Mouse (Mus musculus): ENCODE data around the gene Gm10318. TPM values are rescaled to one million over a fixed set of nuclear protein-coding genes. Genes with fewer than 3 reads are reported as not detected.

The Gm10318 gene
- 0.30 TPM in 1 of 2 replicates, not detected in the other for polyA plus RNA-seq (2014; fragmentation: Nextera tagmentation; extraction: Ambion mirVana)

DNA sequence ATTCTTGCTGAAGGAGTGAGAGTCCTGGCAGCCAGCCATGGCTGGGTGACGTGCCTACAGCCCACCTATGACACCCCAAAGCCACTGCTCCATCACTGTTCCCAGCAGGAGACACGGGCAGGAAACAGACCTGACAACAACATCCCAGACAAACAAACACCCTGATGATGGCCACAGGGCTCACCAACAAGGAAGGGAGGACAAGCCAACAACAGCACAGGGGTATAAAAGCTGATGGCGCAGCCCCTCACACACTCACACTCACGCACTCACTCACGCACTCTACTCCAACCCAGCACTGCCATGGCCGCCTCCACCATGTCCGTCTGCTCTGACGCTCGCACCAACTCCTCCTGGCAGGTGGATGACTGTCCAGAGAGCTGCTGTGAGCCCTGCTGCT is at the start of gene Gm10318:
Gene Gm10318 (plus strand): TSS at position 301 of the 400 bp plus-strand sequence.
- Histone ChIP-seq H3K27ac (ENCODE audit: low read depth, low read length) (no peak within 1 kb of the TSS), H3K9ac (replicated peaks; ENCODE audit: low read depth, low read length) (no peak within 1 kb of the TSS), H3K4me2 (ENCODE audit: low read depth, low read length) (no peak within 1 kb of the TSS), H3K9me3 (ENCODE audit: control insufficient read depth, low read length) (no peaks in the 10 kb centered on the region), H3K36me3 (ENCODE audit: control insufficient read depth, insufficient read depth, low read length) (no peaks in the 10 kb centered on the region), H3K4me3 (ENCODE audit: low read depth, low read length) (no peak within 1 kb of the TSS), H3K4me1 (ENCODE audit: control insufficient read depth, insufficient read depth, low read length) (no peaks in the 10 kb centered on the region), H3K27me3 (ENCODE audit: control insufficient read depth, insufficient read depth, low read length) (no peaks in the 10 kb centered on the region)
- ATAC-seq (ENCODE audit: low read depth): no peak
- 64% methylated on average over 9 of the region's 9 CpGs for WGBS

DNA sequence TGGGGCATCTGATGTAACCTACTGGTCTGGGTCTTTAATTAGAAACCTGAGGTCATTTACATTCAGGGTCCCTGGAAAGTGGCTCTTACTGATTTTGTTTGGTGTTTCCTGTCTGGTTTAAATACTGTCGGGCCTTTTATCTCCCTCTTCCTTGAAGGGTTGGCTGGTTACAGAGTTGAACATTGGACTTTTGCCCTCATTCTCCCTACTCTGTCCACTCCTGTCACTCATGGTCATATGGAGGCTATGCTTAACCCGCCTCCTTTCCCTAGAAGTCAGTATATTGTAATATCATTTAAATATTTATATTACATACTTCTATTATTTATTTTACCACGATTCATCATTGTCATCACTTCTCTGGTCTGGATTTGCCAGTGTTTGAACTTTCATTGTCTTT is 48.6 kb upstream of the Gm10318 start:
- H3K9ac ChIP-seq (replicated peaks; ENCODE audit: low read depth, low read length): no peak overlapping the region
- H3K36me3 ChIP-seq (ENCODE audit: control insufficient read depth, insufficient read depth, low read length): no peaks in the 10 kb centered on the region
- no peak overlapping the region for H3K4me2 ChIP-seq (ENCODE audit: low read depth, low read length)
- no peak overlapping the region for H3K4me3 ChIP-seq (ENCODE audit: low read depth, low read length)
- no peaks in the 10 kb centered on the region for H3K27me3 ChIP-seq (ENCODE audit: control insufficient read depth, insufficient read depth, low read length)
- H3K9me3 ChIP-seq (ENCODE audit: control insufficient read depth, low read length): no peaks in the 10 kb centered on the region
- ATAC-seq (ENCODE audit: low read depth): no peak
- H3K4me1 ChIP-seq (ENCODE audit: control insufficient read depth, insufficient read depth, low read length): no peaks in the 10 kb centered on the region
- H3K27ac ChIP-seq (ENCODE audit: low read depth, low read length): no peak overlapping the region
- WGBS: 87% methylated on average over 3 of the region's 3 CpGs

DNA sequence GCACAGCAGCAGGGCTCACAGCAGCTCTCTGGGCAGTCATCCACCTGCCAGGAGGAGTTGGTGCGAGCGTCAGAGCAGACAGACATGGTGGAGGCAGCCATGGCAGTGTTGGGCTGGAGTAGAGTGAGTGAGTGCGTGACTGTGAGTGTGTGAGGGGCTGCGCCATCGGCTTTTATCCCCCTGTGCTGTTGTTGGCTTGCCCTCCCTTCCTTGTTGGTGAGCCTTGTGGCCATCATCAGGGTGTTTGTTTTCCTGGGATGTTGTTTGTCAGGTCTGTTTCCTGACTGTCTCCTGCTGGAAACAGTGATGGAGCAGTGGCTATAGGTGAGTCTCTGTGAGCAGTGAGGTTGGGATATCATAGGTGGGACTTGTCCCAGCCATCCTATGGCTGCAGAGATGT is 40.9 kb upstream of the Gm10318 start, which contains the start of gene Gm9507:
Gene Gm9507 (minus strand): TSS at position 101 of the 400 bp plus-strand sequence.
- Histone ChIP-seq H3K36me3 (ENCODE audit: control insufficient read depth, insufficient read depth, low read length) (no peaks in the 10 kb centered on the region), H3K27ac (ENCODE audit: low read depth, low read length) (no peak within 1 kb of the TSS), H3K4me3 (ENCODE audit: low read depth, low read length) (no peak within 1 kb of the TSS), H3K27me3 (ENCODE audit: control insufficient read depth, insufficient read depth, low read length) (no peaks in the 10 kb centered on the region), H3K4me2 (ENCODE audit: low read depth, low read length) (no peak within 1 kb of the TSS), H3K9me3 (ENCODE audit: control insufficient read depth, low read length) (no peaks in the 10 kb centered on the region), H3K9ac (replicated peaks; ENCODE audit: low read depth, low read length) (no peak within 1 kb of the TSS), H3K4me1 (ENCODE audit: control insufficient read depth, insufficient read depth, low read length) (no peaks in the 10 kb centered on the region)
- no peak for ATAC-seq (ENCODE audit: low read depth)
- 81% methylated on average over 5 of the region's 5 CpGs for WGBS

DNA sequence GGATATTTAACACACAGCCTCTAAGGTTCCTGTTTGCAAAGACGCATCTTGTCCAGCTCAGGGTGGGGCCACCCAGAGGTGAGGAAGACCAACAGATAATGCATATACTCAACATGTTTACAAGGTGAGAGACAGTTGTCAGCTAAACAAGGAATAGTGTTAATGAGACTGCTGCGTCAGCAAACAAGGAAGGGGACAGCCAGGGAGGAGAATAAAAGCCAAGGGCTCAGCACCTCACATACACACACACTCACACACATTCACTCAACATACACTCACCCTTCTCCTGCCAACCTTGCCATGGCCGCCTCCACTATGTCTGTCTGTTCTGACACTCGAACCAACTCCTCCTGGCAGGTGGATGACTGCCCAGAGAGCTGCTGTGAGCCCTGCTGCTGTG is 38.3 kb upstream of the Gm10318 start, which contains the start of gene Gm2696:
Gene Gm2696 (plus strand): TSS at position 301 of the 400 bp plus-strand sequence.
- no peak within 1 kb of the TSS for H3K4me3 ChIP-seq (ENCODE audit: low read depth, low read length)
- H3K4me1 ChIP-seq (ENCODE audit: control insufficient read depth, insufficient read depth, low read length): no peaks in the 10 kb centered on the region
- H3K4me2 ChIP-seq (ENCODE audit: low read depth, low read length): no peak within 1 kb of the TSS
- no peaks in the 10 kb centered on the region for H3K36me3 ChIP-seq (ENCODE audit: control insufficient read depth, insufficient read depth, low read length)
- WGBS: 59% methylated on average over 4 of the region's 4 CpGs
- no peaks in the 10 kb centered on the region for H3K27me3 ChIP-seq (ENCODE audit: control insufficient read depth, insufficient read depth, low read length)
- ATAC-seq (ENCODE audit: low read depth): no peak
- H3K9ac ChIP-seq (replicated peaks; ENCODE audit: low read depth, low read length): no peak within 1 kb of the TSS
- H3K27ac ChIP-seq (ENCODE audit: low read depth, low read length): no peak within 1 kb of the TSS
- H3K9me3 ChIP-seq (ENCODE audit: control insufficient read depth, low read length): no peaks in the 10 kb centered on the region

DNA sequence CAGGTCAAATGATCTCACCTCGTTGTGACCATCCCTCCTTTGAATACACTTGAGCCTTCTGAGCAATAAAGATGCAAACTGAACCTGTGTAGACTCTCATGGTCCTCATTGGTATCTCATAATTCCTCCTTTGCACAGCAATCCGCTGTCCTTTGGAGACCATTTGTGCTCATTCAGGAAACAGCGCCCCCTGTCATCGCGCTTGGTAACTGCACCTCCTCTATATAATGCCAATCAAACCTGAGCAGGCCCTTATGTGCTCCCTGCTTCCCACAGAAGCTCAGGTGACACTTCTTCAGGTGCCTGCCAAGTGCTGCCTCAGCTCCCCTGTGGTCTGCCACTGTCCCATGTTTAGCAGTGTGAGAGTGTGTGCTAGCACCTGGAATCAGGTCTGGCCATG is 37.1 kb upstream of the Gm10318 start:
- Histone ChIP-seq H3K4me2 (ENCODE audit: low read depth, low read length) (no peak overlapping the region), H3K9me3 (ENCODE audit: control insufficient read depth, low read length) (no peaks in the 10 kb centered on the region), H3K9ac (replicated peaks; ENCODE audit: low read depth, low read length) (no peak overlapping the region), H3K27ac (ENCODE audit: low read depth, low read length) (no peak overlapping the region), H3K27me3 (ENCODE audit: control insufficient read depth, insufficient read depth, low read length) (no peaks in the 10 kb centered on the region), H3K4me3 (ENCODE audit: low read depth, low read length) (no peak overlapping the region), H3K36me3 (ENCODE audit: control insufficient read depth, insufficient read depth, low read length) (no peaks in the 10 kb centered on the region), H3K4me1 (ENCODE audit: control insufficient read depth, insufficient read depth, low read length) (no peaks in the 10 kb centered on the region)
- no peak for ATAC-seq (ENCODE audit: low read depth)
- WGBS: 36% methylated on average over 5 of the region's 5 CpGs

DNA sequence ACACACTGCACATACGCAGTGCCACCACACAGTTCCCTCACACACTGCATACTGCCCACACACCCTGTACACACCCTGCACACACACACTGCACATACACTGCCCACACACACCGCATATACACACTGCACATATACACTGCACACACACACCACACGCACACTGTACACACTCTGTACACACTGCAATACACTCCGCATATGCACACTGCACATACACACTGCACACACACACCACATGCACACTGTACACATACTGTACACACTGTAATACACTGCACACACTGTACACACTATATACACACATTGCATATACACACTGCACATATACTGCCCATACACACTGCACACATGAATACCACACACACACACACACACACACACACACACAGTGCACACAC is 34.1 kb upstream of the Gm10318 start:
- Histone ChIP-seq H3K4me3 (ENCODE audit: low read depth, low read length) (no peak overlapping the region), H3K9me3 (ENCODE audit: control insufficient read depth, low read length) (no peaks in the 10 kb centered on the region), H3K27ac (ENCODE audit: low read depth, low read length) (no peak overlapping the region), H3K4me1 (ENCODE audit: control insufficient read depth, insufficient read depth, low read length) (no peaks in the 10 kb centered on the region), H3K4me2 (ENCODE audit: low read depth, low read length) (no peak overlapping the region), H3K36me3 (ENCODE audit: control insufficient read depth, insufficient read depth, low read length) (no peaks in the 10 kb centered on the region), H3K27me3 (ENCODE audit: control insufficient read depth, insufficient read depth, low read length) (no peaks in the 10 kb centered on the region), H3K9ac (replicated peaks; ENCODE audit: low read depth, low read length) (no peak overlapping the region)
- no peak for ATAC-seq (ENCODE audit: low read depth)
- WGBS: over 99% methylated on average over 4 of the region's 4 CpGs

DNA sequence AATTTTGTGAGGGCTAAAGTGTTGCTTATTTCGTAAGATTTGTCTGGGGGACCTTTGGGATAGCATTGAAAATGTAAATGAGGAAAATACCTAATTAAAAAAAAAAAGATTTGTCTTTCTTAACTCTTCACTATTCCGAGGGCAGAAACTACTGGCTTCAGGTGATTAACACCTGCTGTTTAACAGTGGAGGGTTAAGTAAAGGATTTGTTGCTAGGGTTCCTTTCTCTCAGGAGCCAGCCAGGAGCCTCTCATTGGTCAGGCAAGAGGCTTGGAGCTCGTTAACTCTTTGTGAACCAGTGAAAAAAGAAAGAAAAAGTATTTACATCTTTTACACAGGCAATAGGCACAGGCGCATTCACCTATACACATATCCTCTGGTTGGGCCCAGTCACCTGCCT is 33.5 kb upstream of the Gm10318 start:
- H3K4me1 ChIP-seq (ENCODE audit: control insufficient read depth, insufficient read depth, low read length): no peaks in the 10 kb centered on the region
- 44% methylated on average over 4 of the region's 4 CpGs for WGBS
- H3K4me2 ChIP-seq (ENCODE audit: low read depth, low read length): no peak overlapping the region
- H3K4me3 ChIP-seq (ENCODE audit: low read depth, low read length): no peak overlapping the region
- no peak overlapping the region for H3K9ac ChIP-seq (replicated peaks; ENCODE audit: low read depth, low read length)
- ATAC-seq (ENCODE audit: low read depth): no peak
- H3K27ac ChIP-seq (ENCODE audit: low read depth, low read length): no peak overlapping the region
- no peaks in the 10 kb centered on the region for H3K9me3 ChIP-seq (ENCODE audit: control insufficient read depth, low read length)
- H3K36me3 ChIP-seq (ENCODE audit: control insufficient read depth, insufficient read depth, low read length): no peaks in the 10 kb centered on the region
- no peaks in the 10 kb centered on the region for H3K27me3 ChIP-seq (ENCODE audit: control insufficient read depth, insufficient read depth, low read length)

DNA sequence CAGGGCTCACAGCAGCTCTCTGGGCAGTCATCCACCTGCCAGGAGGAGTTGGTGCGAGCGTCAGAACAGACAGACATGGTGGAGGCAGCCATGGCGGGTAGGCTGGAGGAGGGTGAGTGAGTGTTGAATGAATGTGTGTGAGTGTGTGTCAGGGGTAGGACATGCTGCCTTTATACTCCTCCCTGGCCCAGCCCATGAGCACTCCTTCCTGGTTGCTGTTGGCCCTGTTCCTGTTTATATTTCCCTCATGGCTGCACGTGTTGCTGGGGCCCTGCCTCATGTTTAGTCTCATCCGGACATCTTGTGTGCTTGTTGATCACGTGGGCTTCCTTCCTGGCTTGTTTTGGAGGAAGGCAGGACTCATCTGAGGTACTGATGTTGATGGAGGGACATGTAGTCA is 25.7 kb upstream of the Gm10318 start, which contains the start of gene Krtap10-4:
Gene Krtap10-4 (minus strand): TSS at position 145 of the 400 bp plus-strand sequence.
- Histone ChIP-seq H3K4me3 (ENCODE audit: low read depth, low read length) (no peak within 1 kb of the TSS), H3K9ac (replicated peaks; ENCODE audit: low read depth, low read length) (no peak within 1 kb of the TSS), H3K4me2 (ENCODE audit: low read depth, low read length) (no peak within 1 kb of the TSS), H3K27ac (ENCODE audit: low read depth, low read length) (no peak within 1 kb of the TSS), H3K36me3 (ENCODE audit: control insufficient read depth, insufficient read depth, low read length) (no peaks in the 10 kb centered on the region), H3K4me1 (ENCODE audit: control insufficient read depth, insufficient read depth, low read length) (no peaks in the 10 kb centered on the region), H3K27me3 (ENCODE audit: control insufficient read depth, insufficient read depth, low read length) (no peaks in the 10 kb centered on the region), H3K9me3 (ENCODE audit: control insufficient read depth, low read length) (no peaks in the 10 kb centered on the region)
- 80% methylated on average over 6 of the region's 6 CpGs for WGBS
- no peak for ATAC-seq (ENCODE audit: low read depth)

DNA sequence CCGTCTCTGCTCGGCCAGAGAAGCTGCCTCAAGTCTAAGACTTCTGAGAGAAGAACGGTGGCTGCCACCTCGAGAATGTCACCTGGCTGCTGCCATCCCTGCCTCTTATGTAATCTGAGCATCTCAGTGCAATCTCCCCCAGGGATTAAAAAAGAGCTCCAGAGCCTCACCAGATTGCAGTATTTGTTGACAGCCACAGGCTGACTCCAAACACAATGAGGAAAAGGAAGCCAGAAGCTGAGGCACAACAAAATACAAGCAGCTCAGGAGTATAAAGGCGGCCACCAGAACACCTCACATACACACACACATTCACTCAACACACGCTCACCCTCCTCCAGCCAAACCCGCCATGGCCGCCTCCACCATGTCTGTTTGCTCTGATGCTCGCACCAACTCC is 17.0 kb upstream of the Gm10318 start, which contains the start of gene Krtap10-10:
Gene Krtap10-10 (plus strand): TSS at position 301 of the 400 bp plus-strand sequence.
- no peaks in the 10 kb centered on the region for H3K9me3 ChIP-seq (ENCODE audit: control insufficient read depth, low read length)
- H3K9ac ChIP-seq (replicated peaks; ENCODE audit: low read depth, low read length): no peak within 1 kb of the TSS
- H3K27ac ChIP-seq (ENCODE audit: low read depth, low read length): no peak within 1 kb of the TSS
- no peaks in the 10 kb centered on the region for H3K27me3 ChIP-seq (ENCODE audit: control insufficient read depth, insufficient read depth, low read length)
- no peaks in the 10 kb centered on the region for H3K36me3 ChIP-seq (ENCODE audit: control insufficient read depth, insufficient read depth, low read length)
- H3K4me3 ChIP-seq (ENCODE audit: low read depth, low read length): no peak within 1 kb of the TSS
- WGBS: 74% methylated on average over 9 of the region's 9 CpGs
- no peak for ATAC-seq (ENCODE audit: low read depth)
- H3K4me2 ChIP-seq (ENCODE audit: low read depth, low read length): no peak within 1 kb of the TSS
- H3K4me1 ChIP-seq (ENCODE audit: control insufficient read depth, insufficient read depth, low read length): no peaks in the 10 kb centered on the region
